Mouse (Mus musculus): ENCODE results near the gene Ctnnb1. TPM values are rescaled to one million over a fixed set of nuclear protein-coding genes. Genes with fewer than 3 reads are reported as not detected.

The Ctnnb1 gene
- polyA plus RNA-seq (2012; rRNA removed): 64.2 and 86.8 TPM in 2 replicates

GRCm38 (mm10) chr9:120929081-120929480, at the start of gene Ctnnb1:
TSS of gene Ctnnb1 (plus strand) at chr9:120929216.

